Mouse (Mus musculus) adrenal gland, adult 8-10 months (tissue): Measurements from ENCODE around the gene Slamf6. TPM values are rescaled to one million over a fixed set of nuclear protein-coding genes. Genes with fewer than 3 reads are reported as not detected.

Source experiments
- DNase-seq: peaks from one replicate; pipeline ENCODE4 v3.0.0; 2022
- total RNA-seq, 4 experiments: library from RNA; stranded (reverse); gene quantifications; 2 replicates each; pipeline ENCODE4 v1.2.4; 2022

Slamf6 gene
- total RNA-seq, 4 experiments from 2014 or later, result 0.14 to 1.0 (median 0.49) TPM

DNA sequence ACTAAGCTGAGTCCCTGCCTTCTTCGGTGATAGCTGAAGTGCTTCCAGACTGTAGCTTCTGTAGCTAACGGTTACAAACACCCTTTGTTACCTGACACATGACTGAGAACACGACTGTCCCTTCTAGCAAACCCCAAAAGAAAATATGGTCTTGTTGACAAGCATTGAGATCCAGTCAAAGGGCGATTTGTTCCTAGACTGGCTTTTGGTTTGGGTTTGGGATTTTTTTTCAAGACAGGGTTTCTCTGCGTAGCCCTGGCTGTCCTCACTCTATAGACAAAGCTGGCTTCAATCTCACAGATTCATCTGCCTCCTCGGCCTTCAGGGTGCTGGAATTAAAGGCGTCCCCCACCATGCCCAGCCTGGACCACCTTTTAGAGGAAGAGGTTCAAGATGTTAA, 79.4 kb downstream of the Slamf6 start:
- no peak for DNase-seq

- no peak for DNase-seq
These were observed 81.7 kb downstream of the Slamf6 start for GRCm38 (mm10) chr1:171998820-171999597.

DNA sequence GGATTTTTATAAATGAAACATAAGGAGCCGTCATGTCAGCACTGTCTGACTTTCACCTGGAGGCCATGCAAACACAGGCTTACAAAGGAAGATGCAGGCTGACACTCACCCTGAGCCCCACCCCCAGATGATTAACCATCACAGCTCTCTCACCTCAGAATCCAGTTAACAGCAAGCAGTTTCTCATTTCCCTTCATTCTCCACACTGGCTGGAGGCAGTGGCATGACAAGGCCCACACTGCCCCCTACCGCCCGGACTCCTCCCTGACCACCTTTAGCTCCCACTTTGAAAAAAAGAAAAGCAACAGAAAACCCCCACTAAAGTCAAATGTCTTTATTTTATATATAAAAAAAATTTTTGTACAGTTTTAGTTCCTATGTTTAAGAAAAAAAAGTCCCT, 83.3 kb downstream of the Slamf6 start:
- DNase-seq, result no peak

GRCm38 (mm10) chr1:172001665-172002064, 84.3 kb downstream of the Slamf6 start:
- DNase-seq, result no peak

Other genes starting within 250 kb of the Slamf6 start
- 1 to 10 TPM; 2.5 to 6.8 (median 4.1) TPM for gene Cd48, start 235.5 kb upstream of the Slamf6 start, total RNA-seq
- gene Slamf1, start 150.4 kb upstream of the Slamf6 start, total RNA-seq, result under 1 TPM in 3 of 4 experiments, not detected in 1; 0.11 to 0.17 (median 0.15) TPM
- gene Cd84, start 77.8 kb upstream of the Slamf6 start, total RNA-seq, result 10 to 100 TPM in 2 of 4 experiments, 1 to 10 TPM in 2; 4.2 to 16.6 (median 9.7) TPM
- gene Gm10521, start 21.9 kb upstream of the Slamf6 start, total RNA-seq, result under 1 TPM; 0.17 to 0.92 (median 0.48) TPM
- gene Vangl2, start 110.9 kb downstream of the Slamf6 start, total RNA-seq, result 1 to 10 TPM; 4.8 to 7.7 (median 5.1) TPM
- not detected for gene Nhlh1, start 140.1 kb downstream of the Slamf6 start, total RNA-seq
- gene Copa, start 165.0 kb downstream of the Slamf6 start, total RNA-seq, result 100 to 1,000 TPM; 180 to 214 (median 195) TPM
- 100 to 1,000 TPM; 110 to 135 (median 124) TPM for gene Ncstn, start 165.3 kb downstream of the Slamf6 start, total RNA-seq
- gene Pex19, start 209.2 kb downstream of the Slamf6 start, total RNA-seq, result 100 to 1,000 TPM in 3 of 4 experiments, 10 to 100 TPM in 1; 99.8 to 153 (median 120) TPM
- 100 to 1,000 TPM; 141 to 189 (median 156) TPM for gene Dcaf8, start 230.6 kb downstream of the Slamf6 start, total RNA-seq